Mouse (Mus musculus) C2C12 (cell line): Measurements from ENCODE around the gene Errfi1. TPM values are rescaled to one million over a fixed set of nuclear protein-coding genes. Genes with fewer than 3 reads are reported as not detected.
"Not testable (repeated sequence)": the region's sequence is repeated elsewhere in the genome, so short reads cannot be mapped to it uniquely, and the experiment has no call there.

ENCODE experiments used
- H3K27me3 ChIP-seq: one replicate; pipeline ENCODE4 v1.6.1; 2011; ENCODE audit not compliant: control insufficient read depth, insufficient read depth, insufficient read length
- H3K36me3 ChIP-seq: one replicate; pipeline ENCODE4 v1.6.1; 2011; ENCODE audit not compliant: control insufficient read depth, insufficient read depth
- H3K4me3 ChIP-seq: one replicate; pipeline ENCODE4 v1.5.1; 2011; ENCODE audit warnings: mild to moderate bottlenecking, control low read depth; ENCODE audit not compliant: poor library complexity, insufficient read depth, severe bottlenecking
- H3K79me2 ChIP-seq: one replicate; pipeline ENCODE4 v1.6.1; 2011; ENCODE audit not compliant: control insufficient read depth, insufficient read depth
- H3K79me3 ChIP-seq: one replicate; pipeline ENCODE4 v1.6.1; 2011; ENCODE audit warnings: low read depth, control low read depth
- H3ac ChIP-seq: one replicate; pipeline ENCODE3; 2011; ENCODE audit warnings: low read depth; ENCODE audit not compliant: control insufficient read depth, insufficient read length
- CEBPB ChIP-seq: IDR thresholded peaks from one replicate; pipeline ENCODE4 v1.6.1; 2011; ENCODE audit warnings: low read depth, mild to moderate bottlenecking, control low read depth, moderate library complexity
- CTCF ChIP-seq: IDR thresholded peaks from one replicate; pipeline ENCODE4 v1.5.1; 2011; ENCODE audit not compliant: control insufficient read depth, insufficient read depth, insufficient read length
- FOSL1 ChIP-seq: IDR thresholded peaks from one replicate; pipeline ENCODE4 v1.8.0; 2011; ENCODE audit warnings: mild to moderate bottlenecking, low read length; ENCODE audit not compliant: poor library complexity, insufficient read depth, severe bottlenecking
- MAX ChIP-seq: IDR thresholded peaks from one replicate; pipeline ENCODE4 v1.6.1; 2011; ENCODE audit warnings: mild to moderate bottlenecking, control low read depth
- MYOD1 ChIP-seq: IDR thresholded peaks from one replicate; pipeline ENCODE4 v1.6.1; 2011; ENCODE audit warnings: low read depth; ENCODE audit not compliant: control insufficient read depth, insufficient read length
- MYOG ChIP-seq: IDR thresholded peaks from one replicate; pipeline ENCODE4 v1.6.1; 2011; ENCODE audit not compliant: control insufficient read depth, insufficient read length; ENCODE audit errors: extremely low read depth
- USF1 ChIP-seq: IDR thresholded peaks from one replicate; pipeline ENCODE4 v1.6.1; 2011; ENCODE audit warnings: low read depth, mild to moderate bottlenecking, control low read depth, moderate library complexity
- polyA plus RNA-seq: library from polyadenylated mRNA; unstranded; fragments of >200 nt; fragmentation: generic; extraction: Trizol; gene quantifications from one replicate; pipeline ENCODE4 v1.2.1, GENCODE M21; 2012; ENCODE audit warnings: missing spikeins

Errfi1 gene
- polyA plus RNA-seq, 1 experiment = 111 TPM

GRCm38 (mm10) chr4:150872139-150872651, 18.5 kb downstream of the Errfi1 start:
- Histone ChIP-seq H3K36me3 (peaks cover 39% of the 10 kb centered on the region), H3K4me3 (no peak overlapping the region), H3K27me3 (no peaks in the 10 kb centered on the region), H3K79me2 (peaks cover 24% of the 10 kb centered on the region), H3ac (no peak overlapping the region), H3K79me3 (peaks cover 8% of the 10 kb centered on the region)
- TF ChIP-seq MYOG (no peak), USF1 (no peak), MYOD1 (no peak), CEBPB (no peak), FOSL1 (no peak), MAX (no peak), CTCF (no peak)

- Histone ChIP-seq H3K36me3 (peaks cover 34% of the 10 kb centered on the region), H3K79me3 (peaks cover 8% of the 10 kb centered on the region), H3K4me3 (no peak overlapping the region), H3K27me3 (no peaks in the 10 kb centered on the region), H3ac (no peak overlapping the region), H3K79me2 (peaks cover 20% of the 10 kb centered on the region)
- TF ChIP-seq FOSL1 (no peak), CEBPB (no peak), MYOG (no peak), USF1 (no peak), CTCF (no peak), MYOD1 (no peak), MAX (no peak)
Observed at GRCm38 (mm10) chr4:150872681-150873080, 19.0 kb downstream of the Errfi1 start.

- H3K4me3 ChIP-seq, H3ac ChIP-seq, H3K79me2 ChIP-seq, H3K27me3 ChIP-seq, H3K79me3 ChIP-seq: not testable (repeated sequence)
- peaks cover 17% of the 10 kb centered on the region for H3K36me3 ChIP-seq
Observed at GRCm38 (mm10) chr4:150874416-150874815, 20.7 kb downstream of the Errfi1 start.

GRCm38 (mm10) chr4:150875393-150875792, 21.7 kb downstream of the Errfi1 start:
- Histone ChIP-seq H3K79me2 (no peaks in the 10 kb centered on the region), H3K4me3 (no peak overlapping the region), H3ac (no peak overlapping the region), H3K36me3 (peaks cover 7% of the 10 kb centered on the region), H3K79me3 (no peaks in the 10 kb centered on the region), H3K27me3 (no peaks in the 10 kb centered on the region)
- no peak for TF ChIP-seq CTCF

GRCm38 (mm10) chr4:150879631-150880030, 25.9 kb downstream of the Errfi1 start:
- TF ChIP-seq CTCF (no peak), MAX (no peak), MYOD1 (no peak), FOSL1 (no peak), CEBPB (no peak), USF1 (no peak), MYOG (no peak)
- Histone ChIP-seq H3K4me3 (no peak overlapping the region), H3K79me3 (no peaks in the 10 kb centered on the region), H3K36me3 (no peaks in the 10 kb centered on the region), H3ac (no peak overlapping the region), H3K79me2 (no peaks in the 10 kb centered on the region), H3K27me3 (no peaks in the 10 kb centered on the region)

GRCm38 (mm10) chr4:150880364-150880763, 26.6 kb downstream of the Errfi1 start:
- no peak overlapping the region for H3ac ChIP-seq
- no peaks in the 10 kb centered on the region for H3K27me3 ChIP-seq
- H3K36me3 ChIP-seq = no peaks in the 10 kb centered on the region
- no peak overlapping the region for H3K4me3 ChIP-seq
- TF ChIP-seq FOSL1 = no peak
- no peak for TF ChIP-seq USF1
- TF ChIP-seq MAX = no peak
- TF ChIP-seq CTCF = no peak
- no peak for TF ChIP-seq MYOG
- TF ChIP-seq MYOD1 = no peak
- H3K79me2 ChIP-seq = no peaks in the 10 kb centered on the region
- no peaks in the 10 kb centered on the region for H3K79me3 ChIP-seq

GRCm38 (mm10) chr4:150882632-150883031, 28.9 kb downstream of the Errfi1 start:
- no peaks in the 10 kb centered on the region for H3K27me3 ChIP-seq
- H3ac ChIP-seq = no peak overlapping the region
- H3K36me3 ChIP-seq = no peaks in the 10 kb centered on the region
- H3K79me3 ChIP-seq = no peaks in the 10 kb centered on the region
- H3K4me3 ChIP-seq = no peak overlapping the region
- TF ChIP-seq USF1 (no peak), MYOG (no peak), MYOD1 (no peak), CEBPB (no peak), FOSL1 (no peak), CTCF (no peak), MAX (no peak)
- no peaks in the 10 kb centered on the region for H3K79me2 ChIP-seq
